Mouse (Mus musculus) forebrain, embryonic 15.5 days (tissue): ENCODE results near the gene Tor1a. TPM values are rescaled to one million over a fixed set of nuclear protein-coding genes. Genes with fewer than 3 reads are reported as not detected.
A peak's percentile ranks its signal among the peaks of the same experiment; 100 is the strongest.

Experiments used
- ATAC-seq: fragments of 200-750 bp; cut with Nextera tagmentation; replicated peaks from 2 replicates; pipeline ENCODE4 v1.8.0; 2017; ENCODE audit warnings: mild to moderate bottlenecking, moderate TSS enrichment, moderate library complexity
- H3K27ac ChIP-seq: fragments of 300-500 bp; sonication (generic); replicated peaks from 2 replicates; pipeline ENCODE4 v1.5.1; 2015; ENCODE audit warnings: mild to moderate bottlenecking, inconsistent platforms
- H3K27me3 ChIP-seq: fragments of 300-500 bp; sonication (generic); 2 replicates; pipeline ENCODE4 v1.6.1; 2015; ENCODE audit warnings: inconsistent platforms
- H3K36me3 ChIP-seq: fragments of 300-500 bp; sonication (generic); 2 replicates; pipeline ENCODE4 v1.6.1; 2015; ENCODE audit warnings: mild to moderate bottlenecking, inconsistent platforms
- H3K4me1 ChIP-seq: fragments of 300-500 bp; sonication (generic); 2 replicates; pipeline ENCODE4 v1.6.1; 2015; ENCODE audit warnings: inconsistent platforms
- H3K4me2 ChIP-seq: fragments of 300-500 bp; sonication (generic); replicated peaks from 2 replicates; pipeline ENCODE4 v1.6.1; 2015; ENCODE audit warnings: mild to moderate bottlenecking, inconsistent platforms
- H3K4me3 ChIP-seq: fragments of 300-500 bp; sonication (generic); 2 replicates; pipeline ENCODE4 v1.5.1; 2015; ENCODE audit warnings: mild to moderate bottlenecking, inconsistent platforms
- H3K9ac ChIP-seq: fragments of 300-500 bp; sonication (generic); replicated peaks from 2 replicates; pipeline ENCODE4 v1.6.1; 2015; ENCODE audit warnings: mild to moderate bottlenecking, inconsistent platforms
- H3K9me3 ChIP-seq: fragments of 300-500 bp; sonication (generic); 2 replicates; pipeline ENCODE4 v1.6.1; 2016; ENCODE audit warnings: inconsistent platforms
- WGBS: fragments of 180-500 bp; shearing (Covaris S2); methylation state at CpG from one replicate; pipeline ENCODE4 v1.1.7; 2015; ENCODE audit warnings: mixed read lengths; 5-methylcytosine and 5-hydroxymethylcytosine counted together
- polyA plus RNA-seq: library from polyadenylated mRNA; unstranded; fragments of >200 nt; fragmentation: Nextera tagmentation; extraction: Ambion mirVana; gene quantifications from 2 replicates; pipeline ENCODE4 v1.2.1, GENCODE M21; 2015

Tor1a gene
- polyA plus RNA-seq, 1 experiment from 2014 or later: 102 TPM

DNA sequence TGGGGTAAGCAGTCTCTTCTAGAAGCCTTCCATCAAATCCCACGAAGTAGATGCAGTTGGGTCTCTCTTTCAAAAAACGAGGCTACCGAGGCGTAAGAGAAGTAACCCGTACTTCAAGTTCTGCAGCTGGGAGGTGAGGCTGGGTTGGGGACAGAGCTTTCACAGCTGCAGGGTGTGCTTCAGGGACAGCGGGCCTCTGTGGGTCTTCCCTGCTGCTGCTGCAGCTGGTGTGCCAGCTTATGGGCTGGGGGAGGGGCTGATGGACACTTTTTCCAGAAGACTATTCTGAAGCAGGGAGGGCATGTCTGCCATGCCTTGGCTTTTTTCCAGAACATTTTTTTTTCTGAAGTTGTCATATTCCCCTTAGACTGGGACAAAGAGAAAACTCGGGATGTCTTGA, 15.3 kb upstream of the Tor1a start:
- H3K27ac ChIP-seq: no peak overlapping the region
- 50% methylated on average over 7 of the region's 7 CpGs for WGBS
- no peak for ATAC-seq

DNA sequence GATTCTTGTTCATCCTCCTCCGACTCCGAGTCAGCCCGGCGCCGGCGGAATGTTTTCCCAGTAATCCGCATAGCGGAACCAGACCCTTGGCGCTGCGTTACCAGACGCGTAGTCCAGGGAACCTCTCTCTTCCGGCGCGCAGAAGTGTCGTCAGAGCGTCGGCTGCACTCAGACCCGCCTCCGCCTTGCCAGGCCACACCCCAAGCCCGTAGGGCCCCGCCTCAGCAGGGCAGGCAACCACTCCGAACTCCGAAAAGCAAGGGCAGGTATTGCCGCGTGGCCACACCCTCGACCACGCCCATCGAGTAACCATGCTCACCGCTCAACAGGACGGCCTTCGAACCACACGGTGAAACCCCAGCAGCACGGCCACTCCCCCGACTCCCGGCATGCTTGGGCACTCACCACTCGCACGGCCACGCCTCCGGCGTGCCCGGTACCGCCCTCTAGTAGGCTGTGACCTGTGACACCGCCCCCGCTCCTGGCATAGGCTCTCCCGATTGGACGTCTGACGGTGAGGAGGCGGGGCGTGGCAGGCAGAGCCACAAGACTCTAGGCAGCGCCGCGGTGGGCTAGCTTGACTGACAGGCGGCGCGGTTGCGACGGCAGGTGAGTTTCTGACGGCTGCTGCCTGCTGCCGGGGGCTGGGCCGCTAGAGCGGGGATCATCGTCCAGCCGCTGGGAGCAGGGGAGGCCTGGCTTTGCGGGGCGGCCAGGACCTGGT, 14.2 kb upstream of the Tor1a start, which contains the start of the genes BC005624 and Usp20:
Gene BC005624 (minus strand): TSS at position 412 of the 724 bp plus-strand sequence.
Gene Usp20 (plus strand): TSS at position 490 of the 724 bp plus-strand sequence.
- peak; percentile 99 for ATAC-seq
- WGBS: under 1% methylated on average over 66 of the region's 66 CpGs

More for the DNA sequence above, 15.3 kb upstream of the Tor1a start:
- Histone ChIP-seq H3K36me3 (peaks cover 14% of the 10 kb centered on the region; the same call in 1 of the 2 replicates), H3K9ac (peak overlapping the region; percentile 79), H3K27me3 (no peaks in the 10 kb centered on the region), H3K4me1 (peaks cover 27% of the 10 kb centered on the region), H3K4me3 (peak overlapping the region; percentile 62), H3K4me2 (peak overlapping the region; percentile 81), H3K9me3 (no peaks in the 10 kb centered on the region)

DNA sequence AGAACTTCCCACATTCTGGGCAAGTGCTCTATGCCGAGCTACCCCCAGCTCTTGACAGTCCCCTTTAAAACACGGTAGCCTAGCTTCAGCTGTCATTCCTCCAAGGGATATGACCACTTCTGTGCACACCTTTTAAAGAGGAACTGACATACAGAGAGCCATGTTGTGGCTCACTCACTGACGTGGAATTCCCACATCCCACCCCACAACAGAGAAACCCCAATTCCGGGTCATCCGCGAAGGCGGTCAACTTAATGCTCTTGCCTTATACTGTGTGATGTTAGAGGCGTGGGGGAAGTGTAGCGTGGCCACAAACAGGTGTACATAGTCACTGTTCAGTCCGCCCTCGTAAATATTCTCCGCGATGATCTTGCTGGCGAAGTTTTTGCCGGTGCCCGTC, 907 bp downstream of the Tor1a start:
- H3K27me3 ChIP-seq: no peaks in the 10 kb centered on the region
- no peak for ATAC-seq
- H3K4me3 ChIP-seq: peak overlapping the region; percentile 96
- WGBS: 26% methylated on average over 16 of the region's 16 CpGs
- peaks cover 34% of the 10 kb centered on the region for H3K36me3 ChIP-seq
- H3K4me1 ChIP-seq: peaks cover 22% of the 10 kb centered on the region
- no peak overlapping the region for H3K27ac ChIP-seq
- no peaks in the 10 kb centered on the region for H3K9me3 ChIP-seq
- H3K4me2 ChIP-seq: peak overlapping the region; percentile 75
- peak overlapping the region; percentile 94 for H3K9ac ChIP-seq

More for the DNA sequence above, 14.2 kb upstream of the Tor1a start, which contains the start of the genes BC005624 and Usp20:
- Histone ChIP-seq H3K4me3 (peak within 1 kb of the TSS; percentile 62), H3K36me3 (peaks cover 21% of the 10 kb centered on the region), H3K4me1 (peaks cover 27% of the 10 kb centered on the region), H3K4me2 (peak within 1 kb of the TSS; percentile 81), H3K9ac (peak within 1 kb of the TSS; percentile 79), H3K27ac (peak within 1 kb of the TSS; percentile 74), H3K27me3 (no peaks in the 10 kb centered on the region), H3K9me3 (no peaks in the 10 kb centered on the region)

DNA sequence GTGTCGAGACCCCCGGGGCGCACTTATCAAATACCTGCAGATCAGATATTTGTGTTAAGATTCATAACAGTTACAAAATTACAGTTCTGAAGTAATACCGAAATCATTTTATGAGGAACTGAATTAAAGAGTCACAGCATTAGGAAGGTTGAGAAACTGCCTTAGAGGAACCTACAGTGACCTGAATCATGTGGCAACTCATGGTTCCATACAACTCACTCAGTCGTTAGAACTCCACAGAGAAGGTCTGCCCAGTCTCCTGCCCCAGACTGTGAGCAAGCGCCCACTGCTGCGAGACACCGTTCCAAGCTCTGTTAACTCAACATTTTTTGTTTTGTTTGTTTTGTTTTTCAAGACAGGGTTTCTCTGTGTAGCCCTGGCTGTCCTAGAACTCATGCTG, 2.1 kb downstream of the Tor1a start:
- Histone ChIP-seq H3K36me3 (peaks cover 44% of the 10 kb centered on the region), H3K9me3 (no peaks in the 10 kb centered on the region), H3K4me3 (no peak overlapping the region), H3K9ac (no peak overlapping the region), H3K4me1 (peaks cover 22% of the 10 kb centered on the region), H3K27me3 (no peaks in the 10 kb centered on the region), H3K4me2 (no peak overlapping the region), H3K27ac (no peak overlapping the region)
- no peak for ATAC-seq
- WGBS: 95% methylated on average over 8 of the region's 8 CpGs

DNA sequence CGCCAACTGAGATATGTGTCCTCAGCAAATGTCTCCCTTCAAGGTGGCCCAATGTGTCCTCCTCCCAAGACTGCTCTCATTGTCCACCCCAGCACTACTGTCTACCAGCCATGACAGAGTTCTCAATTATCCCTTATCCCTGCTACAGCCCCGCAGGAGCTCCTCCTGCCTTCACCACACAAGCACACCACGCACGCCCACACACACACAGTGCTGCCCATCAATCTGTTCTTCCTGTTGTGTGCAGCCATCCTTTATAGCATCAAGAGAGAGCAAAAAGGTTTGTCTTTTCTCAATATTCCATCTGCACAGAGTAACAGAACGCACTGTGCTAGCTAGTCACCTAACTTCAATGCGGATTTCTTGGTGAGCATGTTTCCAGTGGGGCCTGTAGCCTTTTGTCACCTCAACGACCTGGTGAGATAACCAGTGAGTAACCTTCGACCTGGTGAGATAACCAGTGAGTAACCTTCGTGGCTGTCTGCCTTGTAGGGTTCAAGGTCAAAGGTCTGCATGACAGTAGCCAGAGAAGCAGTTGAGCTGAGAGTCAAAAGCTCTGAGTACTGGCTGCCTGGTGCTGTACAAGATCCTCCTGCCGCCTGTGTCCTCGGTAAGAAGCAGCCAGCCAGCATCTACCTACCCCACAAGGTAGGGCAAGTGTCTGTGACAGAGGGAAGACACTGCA, 5.0 kb downstream of the Tor1a start:
- no peak overlapping the region for H3K4me3 ChIP-seq
- no peaks in the 10 kb centered on the region for H3K27me3 ChIP-seq
- H3K9ac ChIP-seq: no peak overlapping the region
- no peak overlapping the region for H3K27ac ChIP-seq
- ATAC-seq: no peak
- H3K4me2 ChIP-seq: no peak overlapping the region
- H3K4me1 ChIP-seq: peaks cover 22% of the 10 kb centered on the region
- 92% methylated on average over 11 of the region's 11 CpGs for WGBS
- H3K9me3 ChIP-seq: no peaks in the 10 kb centered on the region
- peaks cover 70% of the 10 kb centered on the region for H3K36me3 ChIP-seq

DNA sequence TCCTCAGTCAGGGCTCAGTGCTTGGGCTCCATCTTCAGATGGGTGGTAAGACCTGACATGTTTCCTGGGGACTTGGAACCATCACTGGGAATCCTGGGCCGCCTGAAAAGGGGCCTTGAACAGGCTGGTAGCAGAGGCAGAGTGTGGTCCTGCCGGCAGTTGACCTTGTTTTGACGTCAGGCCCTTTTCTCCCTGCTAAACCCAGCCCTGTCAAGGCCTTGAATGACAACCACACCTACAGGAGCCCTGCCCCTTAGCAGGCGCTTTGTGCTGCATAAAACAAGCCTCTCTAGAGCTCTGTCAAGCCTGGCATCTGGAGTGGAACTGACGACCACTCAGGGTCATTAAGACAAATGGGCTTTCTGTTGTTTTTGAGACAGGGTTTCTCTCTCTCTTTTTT, 7.9 kb downstream of the Tor1a start:
- no peak overlapping the region for H3K9ac ChIP-seq
- WGBS: 42% methylated on average over 5 of the region's 5 CpGs
- no peak overlapping the region for H3K27ac ChIP-seq
- H3K4me2 ChIP-seq: no peak overlapping the region
- peaks cover 90% of the 10 kb centered on the region for H3K36me3 ChIP-seq
- H3K27me3 ChIP-seq: no peaks in the 10 kb centered on the region
- ATAC-seq: no peak
- no peaks in the 10 kb centered on the region for H3K9me3 ChIP-seq
- peaks cover 11% of the 10 kb centered on the region for H3K4me1 ChIP-seq
- no peak overlapping the region for H3K4me3 ChIP-seq

DNA sequence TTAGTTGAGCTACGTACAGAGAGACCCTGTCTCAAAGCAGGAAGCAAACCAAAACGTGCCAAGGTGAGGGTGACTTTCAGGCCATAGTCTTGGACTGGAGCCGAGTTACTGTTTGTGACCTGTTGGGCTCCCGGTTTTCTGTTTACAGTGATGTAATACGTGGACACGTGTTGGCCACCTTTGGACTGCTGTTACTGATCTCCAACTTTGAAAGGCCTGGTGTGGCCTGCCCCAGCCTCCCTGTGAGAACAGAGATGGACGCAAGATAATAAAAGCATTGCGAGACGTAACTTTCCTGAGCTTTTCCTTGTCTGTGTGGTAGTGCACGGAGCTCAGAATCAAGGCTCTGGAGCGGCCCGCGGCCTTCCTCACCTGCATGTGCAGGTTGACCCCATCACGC, 9.0 kb downstream of the Tor1a start:
- Histone ChIP-seq H3K9me3 (no peaks in the 10 kb centered on the region), H3K27ac (no peak overlapping the region), H3K9ac (no peak overlapping the region), H3K27me3 (no peaks in the 10 kb centered on the region), H3K4me2 (no peak overlapping the region), H3K4me1 (peaks cover 23% of the 10 kb centered on the region), H3K4me3 (no peak overlapping the region), H3K36me3 (peaks cover 82% of the 10 kb centered on the region)
- WGBS: 89% methylated on average over 14 of the region's 14 CpGs
- no peak for ATAC-seq

DNA sequence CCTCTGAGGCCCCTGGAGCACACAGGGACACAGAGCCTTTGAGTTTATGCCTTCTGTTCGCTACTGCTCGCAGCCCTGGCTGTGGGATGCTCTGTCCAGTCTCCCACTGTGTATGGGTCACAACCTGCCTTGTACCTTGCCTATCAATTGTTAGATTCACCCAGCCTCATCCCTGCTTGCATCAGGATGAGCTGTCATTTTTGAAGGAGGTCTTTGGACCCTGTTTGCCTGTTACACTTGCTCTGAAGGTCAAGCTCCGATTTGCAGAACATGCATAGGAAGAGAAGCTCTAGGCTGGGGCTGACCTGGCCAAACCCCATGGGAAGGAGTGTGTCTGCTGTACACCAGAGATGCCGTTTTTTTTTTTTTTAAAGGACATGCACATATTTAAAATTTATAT, 10.2 kb downstream of the Tor1a start:
- H3K9me3 ChIP-seq: no peaks in the 10 kb centered on the region
- H3K27ac ChIP-seq: no peak overlapping the region
- H3K4me3 ChIP-seq: no peak overlapping the region
- H3K27me3 ChIP-seq: no peaks in the 10 kb centered on the region
- H3K4me1 ChIP-seq: peaks cover 27% of the 10 kb centered on the region
- no peak overlapping the region for H3K4me2 ChIP-seq
- peaks cover 70% of the 10 kb centered on the region for H3K36me3 ChIP-seq
- ATAC-seq: no peak
- no peak overlapping the region for H3K9ac ChIP-seq
- WGBS: 84% methylated on average over 4 of the region's 4 CpGs

DNA sequence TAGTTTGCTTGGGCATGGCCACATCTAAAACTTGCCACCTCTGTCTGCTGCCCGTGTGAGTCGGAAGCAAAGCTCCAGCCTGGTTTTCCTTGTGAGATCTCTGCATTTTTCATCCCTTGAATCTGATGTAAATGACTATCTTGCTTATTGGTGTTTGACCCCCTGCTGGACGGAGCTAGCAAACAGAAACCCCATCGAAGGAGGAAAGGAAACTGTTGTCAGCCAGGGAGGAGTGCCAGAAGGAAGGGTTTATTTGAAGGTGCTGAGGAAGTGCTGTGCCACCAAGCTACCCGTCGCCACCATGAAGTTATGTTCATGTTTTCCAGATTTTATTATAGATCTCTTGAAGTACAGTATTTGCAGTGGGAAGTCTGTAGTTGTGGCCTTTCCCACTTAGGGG, 12.9 kb downstream of the Tor1a start:
- Histone ChIP-seq H3K27me3 (no peaks in the 10 kb centered on the region), H3K4me3 (0 out of 2 replicates have a peak overlapping the region, but pooled peaks have one; percentile 2), H3K27ac (no peak overlapping the region), H3K4me1 (peaks cover 31% of the 10 kb centered on the region), H3K9me3 (no peaks in the 10 kb centered on the region), H3K4me2 (0 out of 2 replicates have a peak overlapping the region, but pooled peaks have one; percentile 68), H3K9ac (no peak overlapping the region), H3K36me3 (peaks cover 45% of the 10 kb centered on the region)
- no peak for ATAC-seq
- 82% methylated on average over 6 of the region's 6 CpGs for WGBS

DNA sequence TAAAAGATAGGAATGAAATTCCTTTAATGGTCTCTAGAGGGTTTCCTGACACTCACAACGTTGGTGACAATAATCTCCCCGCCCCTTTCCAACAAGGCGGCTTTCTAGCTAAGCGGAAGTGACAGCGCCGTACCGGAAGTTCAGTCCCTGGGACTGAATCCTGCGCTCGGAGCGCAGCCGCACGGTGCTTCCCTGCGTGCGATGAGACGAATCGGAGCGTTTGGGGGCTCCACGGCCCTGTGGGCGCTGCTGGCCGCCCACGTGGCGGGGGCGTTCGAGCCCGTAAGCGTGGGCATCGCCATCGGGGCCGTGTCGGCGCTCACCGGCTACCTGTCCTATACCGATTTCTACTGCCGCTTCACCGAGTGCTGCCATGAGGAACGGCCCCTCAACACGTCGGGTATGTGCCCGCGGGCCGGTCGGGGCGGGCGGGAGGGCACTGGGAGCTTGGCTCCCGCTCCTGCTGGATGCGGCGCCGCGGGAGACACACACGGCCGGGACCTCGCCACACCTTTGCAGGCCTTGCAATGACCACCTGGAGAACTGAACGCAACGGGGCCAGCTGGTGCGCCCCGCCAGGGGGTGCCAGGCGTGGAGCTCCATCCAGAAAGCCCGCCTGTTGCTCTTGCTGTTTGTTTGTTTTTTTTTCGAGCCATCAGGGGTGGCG, 14.8 kb downstream of the Tor1a start, which contains the start of gene Tor1b:
Gene Tor1b (plus strand): TSS at position 136 of the 667 bp plus-strand sequence.
- Histone ChIP-seq H3K27ac (peak within 1 kb of the TSS; percentile 89), H3K4me2 (peak within 1 kb of the TSS; percentile 68), H3K27me3 (no peaks in the 10 kb centered on the region), H3K4me1 (peaks cover 31% of the 10 kb centered on the region), H3K4me3 (peak within 1 kb of the TSS; percentile 66), H3K9ac (peak within 1 kb of the TSS; percentile 78), H3K9me3 (no peaks in the 10 kb centered on the region), H3K36me3 (peaks cover 26% of the 10 kb centered on the region)
- under 1% methylated on average over 60 of the region's 60 CpGs for WGBS
- ATAC-seq: peak; percentile 96

DNA sequence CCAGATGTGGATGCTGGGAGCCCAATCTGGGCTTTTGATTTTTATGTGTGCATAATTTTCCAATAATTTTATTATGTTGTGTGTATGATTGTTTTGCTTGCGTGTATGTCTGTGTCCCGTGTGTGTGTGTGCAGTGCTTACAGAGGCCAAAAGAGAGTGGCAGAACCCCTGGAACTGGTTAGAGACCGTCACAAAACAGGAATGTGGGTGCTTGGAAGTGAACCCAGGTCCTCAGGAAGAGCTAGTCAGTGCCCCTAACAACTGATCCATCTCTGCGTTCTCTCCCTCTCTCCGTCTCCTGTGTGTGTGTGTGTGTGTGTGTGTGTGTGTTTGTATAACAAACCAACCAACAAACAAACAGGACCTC, 15.3 kb downstream of the Tor1a start:
- Histone ChIP-seq H3K36me3 (peaks cover 21% of the 10 kb centered on the region), H3K9ac (peak overlapping the region; percentile 78), H3K27me3 (no peaks in the 10 kb centered on the region), H3K27ac (peak overlapping the region; percentile 89), H3K4me3 (peak overlapping the region; percentile 66), H3K4me1 (peaks cover 31% of the 10 kb centered on the region), H3K4me2 (peak overlapping the region; percentile 68), H3K9me3 (no peaks in the 10 kb centered on the region)
- ATAC-seq: no peak
- WGBS: 27% methylated on average over 5 of the region's 5 CpGs

DNA sequence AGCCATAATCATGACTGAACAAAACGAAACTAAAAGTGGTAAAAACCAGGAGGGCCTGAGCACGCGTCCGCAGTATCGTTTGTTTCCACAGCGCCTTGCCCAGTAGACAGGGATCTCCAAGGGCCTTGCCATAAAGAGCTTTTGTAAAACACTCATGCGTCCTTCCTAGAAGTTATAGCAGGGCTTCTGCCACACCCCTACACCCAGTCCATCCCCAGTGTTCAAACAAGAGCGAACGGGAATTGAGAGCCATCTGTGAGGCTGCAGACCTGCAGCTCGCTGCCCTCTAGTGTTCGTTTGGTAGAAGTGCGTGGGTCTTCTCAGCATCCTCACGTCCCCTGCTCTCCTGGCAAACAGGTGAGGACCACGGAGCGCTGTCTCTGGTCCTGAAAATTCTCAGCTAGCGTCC, 25.1 kb downstream of the Tor1a start:
- Histone ChIP-seq H3K4me2 (peak overlapping the region; percentile 41), H3K4me3 (peak overlapping the region; percentile 29), H3K4me1 (peaks cover 6% of the 10 kb centered on the region; the same call in 1 of the 2 replicates), H3K36me3 (no peaks in the 10 kb centered on the region), H3K9ac (peak overlapping the region; percentile 40), H3K27me3 (no peaks in the 10 kb centered on the region), H3K9me3 (no peaks in the 10 kb centered on the region), H3K27ac (no peak overlapping the region)
- peak; percentile 68 for ATAC-seq
- WGBS: 27% methylated on average over 16 of the region's 16 CpGs
